Mouse (Mus musculus) adrenal gland, postnatal 14 days (tissue): ENCODE results near the gene Gm5136. TPM values are rescaled to one million over a fixed set of nuclear protein-coding genes. Genes with fewer than 3 reads are reported as not detected.
A peak's percentile ranks its signal among the peaks of the same experiment; 100 is the strongest.

Source experiments
- DNase-seq: peaks from one replicate; pipeline ENCODE4 v3.0.0; 2021; ENCODE audit warnings: mixed read lengths
- long read RNA-seq, 2 experiments: library from polyadenylated mRNA; stranded (forward); transcript quantifications; one replicate each; pipeline ENCODE4 v2.0.0; 2021
- total RNA-seq: library from RNA; stranded (reverse); gene quantifications from 2 replicates; pipeline ENCODE4 v1.2.3, GENCODE M21; 2021

The Gm5136 gene
- total RNA-seq: not detected in 2 replicates
- long read RNA-seq, experiment 1: 0 reads
- long read RNA-seq, experiment 2: 0 reads

GRCm38 (mm10) chr10:108699946-108700345 lies at the start of gene Gm5136:
Gene Gm5136, minus strand, starts transcription at chr10:108700160.
- DNase-seq: no peak

DNA sequence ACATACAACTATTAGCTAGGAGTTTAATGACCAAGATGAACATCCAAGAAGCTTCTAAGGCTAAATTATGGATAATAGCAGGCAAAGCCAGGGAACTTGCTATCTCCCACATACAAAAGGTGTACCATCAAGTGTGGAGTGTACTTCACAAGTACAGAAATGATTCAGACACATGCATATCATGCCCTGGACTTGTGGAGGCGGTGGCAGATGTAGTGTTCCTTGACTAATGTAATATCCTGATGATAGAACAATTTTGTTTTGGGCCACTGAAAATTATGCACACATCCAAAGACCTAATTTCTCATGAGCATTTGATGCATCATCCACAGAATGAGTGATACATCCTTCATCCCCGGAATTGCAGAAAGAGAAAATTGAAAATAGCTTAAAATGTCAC lies 43.8 kb upstream of the Gm5136 start:
- no peak for DNase-seq

GRCm38 (mm10) chr10:108733982-108734381 lies 34.0 kb upstream of the Gm5136 start:
- DNase-seq: peak; percentile 11

DNA sequence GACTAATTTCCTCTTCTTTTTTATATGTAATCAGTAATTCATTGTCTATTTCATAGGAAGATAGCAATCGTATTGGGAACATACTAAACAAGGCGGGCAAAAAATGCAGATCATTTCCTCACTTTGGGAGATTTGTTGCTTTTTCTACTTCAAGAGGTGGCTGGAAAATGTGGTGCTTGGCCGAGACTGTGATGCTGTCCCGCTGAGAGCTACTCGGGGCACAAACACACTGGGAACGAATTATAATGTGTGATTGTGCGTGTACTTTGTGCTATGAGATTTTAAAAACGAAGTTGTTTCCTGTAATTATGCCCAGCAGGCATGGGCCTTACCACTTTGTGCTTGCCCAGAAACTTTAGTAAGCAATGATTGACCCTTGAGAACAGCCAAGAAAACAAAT lies 29.0 kb upstream of the Gm5136 start:
- DNase-seq: no peak

DNA sequence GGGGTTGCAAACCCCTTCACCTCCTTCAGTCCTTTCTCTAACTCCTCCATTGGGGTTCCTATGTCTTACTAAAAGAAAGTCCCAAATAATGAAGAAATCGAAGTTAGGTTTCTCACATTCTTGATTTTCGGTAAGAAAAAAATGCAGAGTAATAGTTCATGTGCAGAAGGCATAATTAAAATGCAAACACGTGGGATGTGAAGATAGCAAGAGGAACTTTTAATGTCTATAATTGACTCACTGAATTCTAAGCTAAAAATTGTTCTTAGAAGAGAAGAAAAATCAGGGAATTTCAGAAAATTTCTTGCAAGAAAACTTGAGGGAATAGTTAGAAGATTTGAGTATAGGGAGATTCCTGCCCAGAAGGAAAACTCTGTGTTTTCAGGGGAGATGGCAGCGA lies 26.4 kb upstream of the Gm5136 start:
- DNase-seq: no peak

DNA sequence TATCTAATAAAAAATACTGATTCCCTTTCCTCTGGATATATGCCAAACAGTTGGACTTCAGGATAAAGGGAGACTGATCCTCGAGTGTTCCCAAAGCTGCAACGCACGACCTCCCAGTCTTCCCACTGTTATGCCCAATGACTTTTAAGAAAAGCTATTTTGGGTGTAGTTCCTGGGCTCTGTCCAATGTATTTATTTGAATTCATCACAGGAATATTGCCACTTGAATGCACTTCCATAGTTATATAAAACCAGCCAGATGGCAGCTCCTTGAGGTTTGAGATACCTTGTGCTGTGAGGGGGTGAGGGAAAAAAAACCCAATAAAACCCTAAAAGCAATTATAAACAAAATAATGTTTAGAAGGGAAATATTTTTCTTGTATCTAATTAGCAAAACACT lies 24.9 kb upstream of the Gm5136 start:
- DNase-seq: no peak

DNA sequence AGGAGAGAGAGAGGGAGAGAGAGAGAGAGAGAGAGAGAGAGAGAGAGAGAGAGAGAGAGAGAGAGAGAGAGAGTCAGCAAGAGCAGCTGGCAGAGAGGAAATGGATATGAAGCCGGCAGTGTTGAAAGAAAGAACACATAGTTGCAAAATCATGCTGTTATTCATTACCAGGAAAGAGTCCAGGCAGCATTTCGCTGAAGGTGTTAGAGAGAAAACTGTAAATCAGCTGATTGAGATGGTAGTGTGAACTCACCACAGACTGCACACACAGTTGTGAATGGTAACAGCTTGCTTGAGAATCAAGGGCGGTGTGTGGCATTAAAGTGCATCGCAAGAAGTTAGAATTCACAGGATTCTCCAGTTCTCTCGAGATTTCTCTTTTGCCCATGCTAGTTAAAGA lies 10.6 kb upstream of the Gm5136 start:
- no peak for DNase-seq

DNA sequence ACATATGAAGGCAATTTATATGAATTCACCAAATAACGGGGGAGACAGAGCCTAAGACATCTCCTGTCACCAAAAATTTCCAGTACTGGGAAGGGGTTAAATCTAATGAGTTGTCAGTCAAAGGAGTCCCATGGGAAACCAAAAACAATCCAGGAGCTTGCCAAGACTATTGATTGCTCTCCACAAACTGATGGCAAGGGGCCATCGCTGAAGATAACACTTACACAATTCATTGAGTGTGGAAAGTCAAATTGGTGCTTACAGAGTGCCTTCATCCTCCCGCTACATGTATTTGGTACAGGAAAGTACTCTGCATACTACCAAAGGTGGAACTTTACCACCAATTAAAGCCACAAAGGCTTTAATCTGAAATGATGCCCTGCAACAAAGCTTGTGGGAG lies 5.7 kb upstream of the Gm5136 start:
- DNase-seq: no peak

GRCm38 (mm10) chr10:108701361-108702128 lies 1.6 kb upstream of the Gm5136 start:
- no peak for DNase-seq

DNA sequence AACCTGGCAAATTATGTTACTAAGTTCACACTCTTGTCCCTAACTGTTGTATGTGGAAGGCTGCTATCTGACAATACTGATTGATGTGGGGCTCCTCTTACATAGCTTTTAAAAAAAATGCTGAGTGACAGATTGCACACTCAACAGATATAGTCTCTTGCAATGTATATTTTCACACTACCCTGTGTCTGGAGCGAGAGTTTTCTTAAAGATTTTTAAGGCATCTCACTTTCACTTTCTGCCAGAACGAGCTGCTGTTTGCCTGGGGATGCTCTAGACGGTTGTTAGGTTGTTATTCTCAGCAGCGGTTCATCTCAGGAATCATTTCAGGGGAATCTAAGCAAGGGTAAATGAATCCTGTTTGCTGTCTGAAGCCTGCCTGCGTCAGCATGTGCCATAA lies 2.9 kb downstream of the Gm5136 start:
- DNase-seq: no peak

DNA sequence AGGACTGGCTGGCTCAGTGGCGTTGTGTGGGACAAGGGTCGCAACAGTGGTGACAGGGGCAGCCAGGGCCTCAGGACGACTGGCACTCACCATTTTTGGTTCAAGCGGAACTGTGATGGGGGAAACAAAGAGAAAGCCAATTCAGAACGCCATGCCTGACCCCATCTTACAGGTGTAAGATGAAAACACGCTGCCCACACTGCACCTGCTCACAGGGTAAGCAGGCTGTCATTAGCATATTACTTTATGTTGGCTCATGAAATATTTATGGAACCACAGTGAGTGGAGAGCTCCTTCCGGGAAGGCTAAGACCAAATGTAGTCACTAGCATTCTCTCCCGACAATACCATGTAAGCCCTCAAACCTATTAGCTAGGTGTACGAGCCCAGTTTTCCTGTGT lies 9.0 kb downstream of the Gm5136 start:
- DNase-seq: no peak

- no peak for DNase-seq
Observed at GRCm38 (mm10) chr10:108686696-108687095, 13.3 kb downstream of the Gm5136 start.

GRCm38 (mm10) chr10:108679675-108680390 lies 20.1 kb downstream of the Gm5136 start:
- peak; percentile 7 for DNase-seq

GRCm38 (mm10) chr10:108677053-108677452 lies 22.9 kb downstream of the Gm5136 start:
- no peak for DNase-seq

DNA sequence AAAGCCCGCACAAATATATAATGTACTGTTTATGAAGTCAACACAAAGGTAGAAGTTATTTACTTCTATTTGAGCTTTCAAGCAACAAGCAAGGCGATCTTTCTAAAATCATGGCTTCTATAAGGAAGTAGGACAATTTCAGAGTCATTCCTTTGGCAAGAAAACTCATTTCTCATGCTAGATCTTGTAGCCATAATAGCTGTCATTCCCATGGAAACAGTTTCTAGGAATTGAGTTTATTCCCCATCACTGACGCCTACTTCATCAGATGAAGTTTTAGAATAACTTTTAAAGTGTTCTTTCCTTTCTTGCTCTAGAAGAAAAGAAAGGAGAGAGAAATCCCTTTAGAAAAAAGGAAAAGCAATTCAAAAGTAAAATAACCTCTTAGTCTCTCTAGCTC lies 31.0 kb downstream of the Gm5136 start:
- DNase-seq: no peak

- no peak for DNase-seq
Observed at GRCm38 (mm10) chr10:108660295-108660694, 39.7 kb downstream of the Gm5136 start.

DNA sequence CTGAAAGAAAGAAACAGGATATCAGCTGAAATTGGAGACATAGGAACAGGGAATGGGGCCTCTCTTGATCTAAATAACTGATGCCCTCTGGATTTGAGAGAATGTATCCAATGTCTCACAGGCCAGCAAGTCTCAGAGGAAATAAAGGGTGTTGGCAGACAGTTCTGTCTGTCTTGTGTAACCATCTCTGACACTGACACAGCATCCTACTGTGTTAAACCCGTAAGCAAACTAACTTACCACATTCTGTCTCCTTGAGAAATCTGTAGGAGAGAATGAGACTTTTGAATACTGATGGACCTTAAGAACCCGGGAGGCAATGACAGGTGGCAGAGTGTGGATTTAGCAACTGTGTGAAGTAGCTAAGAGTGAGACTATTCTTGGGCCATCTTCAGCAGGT lies 41.7 kb downstream of the Gm5136 start:
- no peak for DNase-seq

- DNase-seq: no peak
Observed at GRCm38 (mm10) chr10:108657669-108658068, 42.3 kb downstream of the Gm5136 start.

DNA sequence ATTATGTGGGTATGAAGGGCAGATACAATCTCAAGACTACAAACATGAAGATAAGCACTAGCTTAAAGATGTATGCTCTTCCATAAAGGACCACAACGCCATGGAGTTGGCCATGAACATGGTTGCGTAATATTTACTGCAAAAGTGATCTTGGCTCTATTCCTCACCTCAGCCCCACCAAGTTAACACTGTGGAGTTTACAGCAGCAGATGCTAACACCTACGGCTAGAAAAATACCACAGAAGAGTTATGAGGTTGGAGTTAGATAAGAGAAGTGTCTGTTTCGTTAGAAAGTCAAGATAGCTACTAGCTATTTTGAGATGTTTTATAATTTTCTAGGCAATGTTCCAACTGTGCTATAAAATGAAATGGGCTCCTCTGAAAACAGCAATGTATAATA lies 43.1 kb downstream of the Gm5136 start:
- DNase-seq: no peak

- DNase-seq: no peak
Observed at GRCm38 (mm10) chr10:108655074-108655473, 44.9 kb downstream of the Gm5136 start.

- DNase-seq: no peak
Observed at GRCm38 (mm10) chr10:108652831-108653230, 47.1 kb downstream of the Gm5136 start.

GRCm38 (mm10) chr10:108652066-108652465 lies 47.9 kb downstream of the Gm5136 start:
- DNase-seq: no peak

DNA sequence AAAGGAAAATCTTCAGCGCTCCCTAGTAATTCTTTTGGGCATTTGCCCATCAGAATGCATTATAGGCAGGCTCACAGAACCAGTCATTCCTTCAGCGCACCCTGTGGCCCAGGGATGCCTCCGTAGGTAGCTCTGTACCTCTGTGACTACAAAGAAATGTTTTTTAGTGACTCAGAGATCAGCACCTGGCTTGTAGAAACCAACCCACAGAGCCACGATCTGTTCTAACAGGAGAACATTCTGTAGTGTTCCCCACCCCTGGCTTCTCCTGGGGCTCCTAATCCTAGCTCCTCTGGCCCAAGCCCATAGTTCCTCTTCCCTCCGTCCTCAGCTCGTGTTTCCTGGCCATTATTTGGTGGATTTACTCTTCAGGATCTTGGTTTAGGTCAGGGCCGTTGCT lies 50.8 kb downstream of the Gm5136 start:
- DNase-seq: no peak
